Mouse (Mus musculus) neural tube, embryonic 15.5 days (tissue): Measurements from ENCODE around the gene Phospho2. TPM values are rescaled to one million over a fixed set of nuclear protein-coding genes. Genes with fewer than 3 reads are reported as not detected.

Experiments
- ATAC-seq: fragments of 200-750 bp; cut with Nextera tagmentation; 2 replicates; pipeline ENCODE4 v1.8.0; 2017; ENCODE audit warnings: mild to moderate bottlenecking, moderate TSS enrichment, moderate library complexity; ENCODE audit not compliant: low FRiP score
- H3K27ac ChIP-seq: fragments of 300-500 bp; sonication (generic); replicated peaks from 2 replicates; pipeline ENCODE4 v1.5.1; 2015; ENCODE audit warnings: mild to moderate bottlenecking, inconsistent platforms
- H3K27me3 ChIP-seq: fragments of 300-500 bp; sonication (generic); replicated peaks from 2 replicates; pipeline ENCODE4 v1.6.1; 2015; ENCODE audit warnings: inconsistent platforms
- H3K36me3 ChIP-seq: fragments of 300-500 bp; sonication (generic); 2 replicates; pipeline ENCODE4 v1.6.1; 2015; ENCODE audit warnings: inconsistent platforms
- H3K4me1 ChIP-seq: fragments of 300-500 bp; sonication (generic); 2 replicates; pipeline ENCODE4 v1.6.1; 2015; ENCODE audit warnings: inconsistent platforms
- H3K4me2 ChIP-seq: fragments of 300-500 bp; sonication (generic); 2 replicates; pipeline ENCODE4 v1.6.1; 2015; ENCODE audit warnings: inconsistent platforms, mild to moderate bottlenecking, moderate library complexity
- H3K4me3 ChIP-seq: fragments of 300-500 bp; sonication (generic); replicated peaks from 2 replicates; pipeline ENCODE4 v1.5.1; 2015; ENCODE audit warnings: mild to moderate bottlenecking, inconsistent platforms
- H3K9ac ChIP-seq: fragments of 300-500 bp; sonication (generic); replicated peaks from 2 replicates; pipeline ENCODE4 v1.6.1; 2015; ENCODE audit warnings: mild to moderate bottlenecking, inconsistent platforms
- H3K9me3 ChIP-seq: fragments of 300-500 bp; sonication (generic); replicated peaks from 2 replicates; pipeline ENCODE4 v1.6.1; 2016; ENCODE audit warnings: inconsistent platforms
- WGBS: fragments of 180-500 bp; shearing (Covaris S2); methylation state at CpG from one replicate; pipeline ENCODE4 v1.1.7; 2015; ENCODE audit warnings: mixed read lengths; 5-methylcytosine and 5-hydroxymethylcytosine counted together
- polyA plus RNA-seq: library from polyadenylated mRNA; unstranded; fragments of >200 nt; fragmentation: Nextera tagmentation; extraction: Ambion mirVana; gene quantifications from 2 replicates; pipeline ENCODE4 v1.2.1, GENCODE M21; 2015

The Phospho2 gene
- 35.0 and 36.3 TPM in 2 replicates for polyA plus RNA-seq

GRCm38 (mm10) chr2:69789429-69790069, at the start of gene Phospho2, which contains the start of gene Ccdc173:
Gene Phospho2 (plus strand): TSS chr2:69789623.
Gene Ccdc173 (minus strand): TSS chr2:69789575.
- Histone ChIP-seq H3K4me3 (peak within 1 kb of the TSS; percentile 72), H3K9me3 (no peaks in the 10 kb centered on the region), H3K36me3 (peaks cover 25% of the 10 kb centered on the region), H3K9ac (peak within 1 kb of the TSS; percentile 72), H3K4me1 (peaks cover 20% of the 10 kb centered on the region), H3K27ac (peak within 1 kb of the TSS; percentile 88), H3K27me3 (no peaks in the 10 kb centered on the region), H3K4me2 (peak within 1 kb of the TSS; percentile 89)
- ATAC-seq = peak; percentile 98
- WGBS = 2% methylated on average over 48 of the region's 48 CpGs

DNA sequence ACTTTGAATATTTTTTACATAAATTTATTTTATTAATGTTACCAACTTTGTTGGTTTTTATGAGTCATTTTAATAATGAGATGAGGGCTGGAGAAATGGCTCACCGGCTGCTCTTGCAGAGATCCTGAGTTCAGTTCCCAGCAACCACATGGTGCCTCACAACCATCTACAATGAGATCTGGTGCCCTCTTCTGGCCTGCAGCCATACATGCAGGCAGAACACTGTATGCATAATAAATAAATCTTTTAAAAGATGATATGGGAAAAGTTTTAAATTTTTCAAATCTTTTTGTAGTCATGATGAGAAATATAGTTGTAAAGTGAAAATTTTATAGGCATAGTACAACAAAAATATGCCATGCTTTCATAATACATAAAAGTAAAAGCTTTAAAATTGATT, 44.3 kb upstream of the Phospho2 start:
- Histone ChIP-seq H3K4me3 (no peak overlapping the region), H3K36me3 (peaks cover 51% of the 10 kb centered on the region), H3K9me3 (no peaks in the 10 kb centered on the region), H3K4me1 (no peaks in the 10 kb centered on the region), H3K27me3 (no peaks in the 10 kb centered on the region), H3K4me2 (no peak overlapping the region), H3K9ac (no peak overlapping the region), H3K27ac (no peak overlapping the region)
- WGBS = 93% methylated on average over 1 of the region's 1 CpGs
- ATAC-seq = no peak

DNA sequence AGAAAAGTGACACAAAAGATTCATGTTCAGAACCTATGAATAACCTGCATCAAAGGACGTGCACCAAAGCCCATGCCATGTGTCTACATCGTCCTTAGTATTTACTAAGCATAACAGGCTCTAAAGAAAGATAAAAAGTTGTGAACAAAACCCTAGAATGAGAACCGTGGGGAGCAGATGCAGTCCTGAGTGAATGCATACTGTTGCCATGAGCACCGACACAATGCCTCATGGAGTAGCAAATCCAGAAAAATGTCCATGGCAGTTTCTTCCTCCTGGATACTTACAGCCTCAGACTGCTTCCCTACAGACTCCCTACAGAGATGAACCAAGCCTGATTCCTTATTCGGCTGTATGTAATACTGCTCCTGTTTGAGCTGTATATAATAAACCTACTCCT, 28.4 kb upstream of the Phospho2 start:
- Histone ChIP-seq H3K27me3 (no peaks in the 10 kb centered on the region), H3K9ac (no peak overlapping the region), H3K4me1 (no peaks in the 10 kb centered on the region), H3K36me3 (no peaks in the 10 kb centered on the region), H3K9me3 (no peaks in the 10 kb centered on the region), H3K4me3 (no peak overlapping the region), H3K4me2 (no peak overlapping the region), H3K27ac (no peak overlapping the region)
- WGBS = 20% methylated on average over 5 of the region's 5 CpGs
- ATAC-seq = no peak

DNA sequence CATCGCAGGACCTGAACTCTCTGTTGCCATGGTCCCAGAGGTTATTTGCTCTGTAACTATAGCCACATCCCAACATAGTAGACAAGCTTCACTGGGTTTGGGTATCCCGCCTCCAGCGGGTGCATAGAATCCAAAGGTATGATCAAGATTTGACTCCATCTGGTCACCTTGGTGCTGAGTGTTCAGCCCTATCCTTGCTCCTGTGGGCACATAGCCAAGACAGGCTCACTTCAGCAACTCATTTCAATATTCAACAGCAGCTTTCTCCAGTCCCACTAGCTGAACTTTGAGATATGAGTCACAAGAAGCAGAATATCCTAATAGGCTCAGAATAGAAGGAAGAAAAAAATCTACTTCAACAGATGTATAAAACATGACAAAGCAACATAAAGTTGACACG, 26.1 kb upstream of the Phospho2 start:
- 96% methylated on average over 4 of the region's 4 CpGs for WGBS
- no peak overlapping the region for H3K27ac ChIP-seq
- no peak for ATAC-seq

DNA sequence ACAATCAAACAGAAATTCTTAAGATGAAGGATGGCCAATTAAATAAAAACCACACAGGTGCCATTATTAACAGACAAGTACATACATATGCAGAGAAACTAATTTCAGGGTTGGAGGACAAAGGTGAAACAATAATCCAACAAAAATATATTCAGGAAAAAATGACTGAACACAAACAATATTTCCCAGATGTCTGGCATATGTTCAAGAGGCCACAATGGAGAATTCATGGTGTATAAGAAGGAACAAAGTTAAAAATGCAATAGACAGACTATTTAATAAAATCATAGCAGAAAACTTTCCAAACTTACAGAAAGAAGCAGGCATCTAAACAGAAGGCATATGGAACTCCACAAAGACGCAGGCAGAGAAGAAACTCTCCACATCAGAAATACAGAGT, 24.7 kb upstream of the Phospho2 start:
- Histone ChIP-seq H3K27ac (no peak overlapping the region), H3K9ac (no peak overlapping the region), H3K4me1 (no peaks in the 10 kb centered on the region), H3K4me3 (no peak overlapping the region), H3K4me2 (no peak overlapping the region), H3K36me3 (no peaks in the 10 kb centered on the region), H3K27me3 (no peaks in the 10 kb centered on the region), H3K9me3 (no peaks in the 10 kb centered on the region)
- ATAC-seq = no peak
- 89% methylated on average over 1 of the region's 1 CpGs for WGBS

More for the DNA sequence above, 26.1 kb upstream of the Phospho2 start:
- no peaks in the 10 kb centered on the region for H3K4me1 ChIP-seq
- H3K4me3 ChIP-seq = no peak overlapping the region
- H3K9me3 ChIP-seq = no peaks in the 10 kb centered on the region
- no peak overlapping the region for H3K9ac ChIP-seq
- no peaks in the 10 kb centered on the region for H3K36me3 ChIP-seq
- no peak overlapping the region for H3K4me2 ChIP-seq
- no peaks in the 10 kb centered on the region for H3K27me3 ChIP-seq

DNA sequence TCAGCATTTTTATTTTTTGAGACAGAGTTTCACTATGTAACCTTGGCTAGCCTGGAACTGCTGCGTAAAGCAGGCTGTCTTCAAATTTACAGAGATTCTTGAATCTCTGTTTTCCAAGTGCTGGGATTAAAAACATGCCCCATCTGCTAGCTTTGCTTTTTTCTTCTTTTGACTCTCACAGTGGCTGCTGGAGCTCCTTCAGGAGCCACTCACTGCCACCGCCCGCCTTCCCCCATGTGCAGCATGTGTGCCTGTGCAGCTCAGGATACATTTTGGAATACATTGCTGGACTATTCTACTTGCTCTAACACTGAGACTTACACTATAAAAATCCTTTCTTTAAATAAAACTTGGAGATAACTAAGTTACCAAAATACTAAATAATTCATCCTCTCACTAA, 16.1 kb upstream of the Phospho2 start:
- WGBS = 99% methylated on average over 3 of the region's 3 CpGs

GRCm38 (mm10) chr2:69777985-69778835, 11.2 kb upstream of the Phospho2 start:
- 78% methylated on average over 7 of the region's 7 CpGs for WGBS
- peaks cover 10% of the 10 kb centered on the region for H3K36me3 ChIP-seq
- H3K4me1 ChIP-seq = no peaks in the 10 kb centered on the region
- no peak overlapping the region for H3K9ac ChIP-seq
- ATAC-seq = no peak
- H3K4me3 ChIP-seq = no peak overlapping the region
- no peak overlapping the region for H3K4me2 ChIP-seq
- no peaks in the 10 kb centered on the region for H3K9me3 ChIP-seq
- no peak overlapping the region for H3K27ac ChIP-seq
- no peaks in the 10 kb centered on the region for H3K27me3 ChIP-seq

More for the DNA sequence above, 16.1 kb upstream of the Phospho2 start:
- ATAC-seq = no peak
- Histone ChIP-seq H3K4me1 (no peaks in the 10 kb centered on the region), H3K9ac (no peak overlapping the region), H3K4me2 (no peak overlapping the region), H3K36me3 (peaks cover 3% of the 10 kb centered on the region; the same call in 1 of the 2 replicates), H3K27me3 (no peaks in the 10 kb centered on the region), H3K9me3 (no peaks in the 10 kb centered on the region), H3K27ac (no peak overlapping the region), H3K4me3 (no peak overlapping the region)

DNA sequence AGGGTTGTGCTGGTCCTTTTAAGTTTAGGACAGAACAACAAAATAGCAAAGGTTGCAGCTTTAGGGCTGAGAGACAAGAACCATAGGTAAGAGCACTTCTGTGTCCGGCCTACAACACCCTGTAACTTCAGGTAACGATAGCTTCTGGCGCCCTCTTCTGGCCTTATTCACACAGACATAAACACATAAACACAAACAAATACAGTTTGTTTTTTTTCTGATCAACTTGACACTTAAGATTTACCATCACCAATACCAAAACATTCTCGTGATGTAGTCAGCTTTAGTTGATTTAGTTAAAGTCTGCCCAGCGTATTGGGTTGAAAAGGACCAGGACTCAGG, 10.6 kb upstream of the Phospho2 start:
- Histone ChIP-seq H3K36me3 (peaks cover 10% of the 10 kb centered on the region), H3K27ac (no peak overlapping the region), H3K27me3 (no peaks in the 10 kb centered on the region), H3K9ac (no peak overlapping the region), H3K9me3 (no peaks in the 10 kb centered on the region), H3K4me1 (no peaks in the 10 kb centered on the region), H3K4me3 (no peak overlapping the region), H3K4me2 (no peak overlapping the region)
- WGBS = 52% methylated on average over 5 of the region's 5 CpGs
- no peak for ATAC-seq

GRCm38 (mm10) chr2:69788974-69789373, 449 bp upstream of the Phospho2 start:
- Histone ChIP-seq H3K4me1 (peaks cover 20% of the 10 kb centered on the region), H3K36me3 (peaks cover 21% of the 10 kb centered on the region), H3K9ac (peak overlapping the region; percentile 59), H3K27ac (peak overlapping the region; percentile 88), H3K4me3 (peak overlapping the region; percentile 72), H3K9me3 (no peaks in the 10 kb centered on the region), H3K27me3 (no peaks in the 10 kb centered on the region), H3K4me2 (peak overlapping the region; percentile 89)
- ATAC-seq = no peak; the same call in 1 of the 2 replicates
- WGBS = 25% methylated on average over 9 of the region's 9 CpGs

DNA sequence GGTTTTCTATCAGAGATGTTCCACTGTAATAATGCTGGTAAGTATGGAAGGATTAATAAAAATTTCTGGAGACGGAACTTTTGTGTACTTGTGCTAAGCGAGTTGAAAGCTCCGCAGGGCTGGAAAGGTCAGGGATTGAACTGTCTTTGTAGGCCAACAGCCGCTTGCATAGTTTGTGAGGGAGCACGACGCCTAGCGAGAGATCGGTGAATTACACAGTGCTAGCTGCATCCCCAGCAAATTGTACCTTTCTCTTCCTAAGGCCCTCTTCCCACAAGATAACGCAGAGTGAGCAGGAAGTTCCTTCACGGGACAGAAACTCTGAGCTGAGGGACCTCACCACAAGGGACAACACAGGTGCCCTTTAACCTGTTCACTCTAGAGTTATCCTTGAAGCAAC, 862 bp downstream of the Phospho2 start:
- Histone ChIP-seq H3K9ac (peak overlapping the region; percentile 72), H3K9me3 (no peaks in the 10 kb centered on the region), H3K4me1 (peaks cover 20% of the 10 kb centered on the region), H3K4me2 (peak overlapping the region; percentile 89), H3K27me3 (no peaks in the 10 kb centered on the region), H3K36me3 (peaks cover 30% of the 10 kb centered on the region), H3K4me3 (peak overlapping the region; percentile 72), H3K27ac (peak overlapping the region; percentile 88; the same call in 1 of the 2 replicates)
- no peak for ATAC-seq
- WGBS = under 1% methylated on average over 10 of the region's 10 CpGs

DNA sequence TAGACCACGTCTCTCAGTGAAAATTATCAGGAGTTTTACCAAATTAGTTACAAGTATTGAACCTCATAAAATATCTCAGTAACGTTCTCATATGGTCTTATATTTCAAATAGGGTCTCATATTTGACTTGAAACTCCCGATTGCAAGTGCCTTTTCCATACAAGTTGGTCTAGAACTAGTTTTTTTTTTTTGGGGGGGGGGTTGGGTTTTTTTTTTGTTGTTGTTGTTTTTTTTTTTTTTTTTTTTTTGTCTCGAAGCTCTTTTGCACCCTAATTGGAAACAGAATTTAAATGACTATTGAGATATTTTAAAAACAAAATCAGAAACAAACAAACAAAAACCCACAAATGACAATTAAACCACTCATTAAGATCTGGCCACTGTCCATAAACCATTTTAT, 1.3 kb downstream of the Phospho2 start:
- ATAC-seq = no peak
- Histone ChIP-seq H3K4me1 (peaks cover 20% of the 10 kb centered on the region), H3K9me3 (no peaks in the 10 kb centered on the region), H3K36me3 (peaks cover 32% of the 10 kb centered on the region), H3K9ac (no peak overlapping the region), H3K27me3 (no peaks in the 10 kb centered on the region), H3K27ac (no peak overlapping the region), H3K4me2 (peak overlapping the region; percentile 89), H3K4me3 (peak overlapping the region; percentile 72)
- WGBS = 76% methylated on average over 4 of the region's 4 CpGs

DNA sequence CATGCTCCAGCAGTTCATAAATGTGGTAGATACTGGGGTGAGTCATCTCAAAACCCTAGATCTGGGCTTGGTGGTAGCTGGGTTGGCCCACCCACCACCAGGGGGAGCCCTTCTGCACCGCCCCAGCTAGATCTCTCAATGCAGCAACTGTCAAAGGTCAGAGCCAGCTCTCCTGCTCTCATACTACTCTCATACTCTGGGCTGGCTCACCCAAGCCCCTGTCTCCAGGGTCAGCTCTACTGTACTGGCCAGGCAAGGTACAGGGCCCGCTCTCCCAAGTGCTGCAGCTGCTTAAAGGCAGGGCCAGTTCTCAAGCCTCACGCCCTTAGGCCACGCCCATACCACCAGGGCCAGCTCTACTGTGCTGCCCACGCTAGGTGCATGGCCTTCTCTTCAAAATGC, 13.5 kb downstream of the Phospho2 start:
- no peaks in the 10 kb centered on the region for H3K9me3 ChIP-seq
- H3K4me1 ChIP-seq = no peaks in the 10 kb centered on the region
- H3K4me3 ChIP-seq = no peak overlapping the region
- WGBS = 64% methylated on average over 5 of the region's 5 CpGs
- no peak overlapping the region for H3K9ac ChIP-seq
- H3K4me2 ChIP-seq = no peak overlapping the region
- ATAC-seq = no peak
- no peaks in the 10 kb centered on the region for H3K36me3 ChIP-seq
- H3K27ac ChIP-seq = no peak overlapping the region
- no peaks in the 10 kb centered on the region for H3K27me3 ChIP-seq
